Mouse (Mus musculus) ES-E14 (cell line): ENCODE data around the gene A630076J17Rik. TPM values are rescaled to one million over a fixed set of nuclear protein-coding genes. Genes with fewer than 3 reads are reported as not detected.

Experiments
- DNase-seq: peaks from one replicate; pipeline ENCODE4 v3.0.0-alpha.2; 2013; ENCODE audit warnings: low read depth, low spot score
- H3K27ac ChIP-seq: 2 replicates; pipeline ENCODE4 v1.5.1; 2012; ENCODE audit warnings: low read depth, mild to moderate bottlenecking, low read length, moderate library complexity, mixed read lengths; ENCODE audit not compliant: poor library complexity, insufficient read depth, severe bottlenecking
- H3K36me3 ChIP-seq: 2 replicates; pipeline ENCODE4 v1.6.1; 2012; ENCODE audit warnings: mild to moderate bottlenecking, low read length, moderate library complexity, mixed read lengths; ENCODE audit not compliant: control insufficient read depth, poor library complexity, insufficient read depth, severe bottlenecking
- H3K4me1 ChIP-seq, 2 experiments: fragments of 150-350 bp in 1 of 2; sonication (generic) in 1 of 2; 2 replicates each; pipeline ENCODE4 v1.6.1; 2012; ENCODE audit warnings: low read length in 2 of 2, mild to moderate bottlenecking in 1 of 2, mixed read lengths in 1 of 2; ENCODE audit not compliant: control insufficient read depth in 2 of 2, insufficient read depth in 2 of 2, poor library complexity in 1 of 2
- H3K4me3 ChIP-seq, 2 experiments: fragments of 150-350 bp in 1 of 2; sonication (generic) in 1 of 2; 2 replicates each; pipeline ENCODE4 v1.5.1; 2012; ENCODE audit warnings: low read length in 2 of 2, low read depth in 1 of 2, mild to moderate bottlenecking in 1 of 2, mixed read lengths in 1 of 2; ENCODE audit not compliant: insufficient read depth in 1 of 2, poor library complexity in 1 of 2, severe bottlenecking in 1 of 2
- H3K9ac ChIP-seq: 2 replicates; pipeline ENCODE4 v1.6.1; 2012; ENCODE audit warnings: low read depth, mild to moderate bottlenecking, low read length, mixed read lengths; ENCODE audit not compliant: poor library complexity, insufficient read depth, severe bottlenecking
- H3K9me3 ChIP-seq: fragments of 150-350 bp; sonication (generic); 2 replicates; pipeline ENCODE4 v1.6.1; 2012; ENCODE audit warnings: low read depth, mild to moderate bottlenecking, low read length; ENCODE audit not compliant: control insufficient read depth, insufficient read depth
- CHD2 ChIP-seq: IDR thresholded peaks from 2 replicates; pipeline ENCODE4 v1.6.1; 2014; ENCODE audit warnings: mild to moderate bottlenecking, low read depth, low read length, inconsistent platforms
- HCFC1 ChIP-seq: IDR thresholded peaks from 2 replicates; pipeline ENCODE4 v1.6.1; 2012; ENCODE audit warnings: low read length, inconsistent platforms, borderline replicate concordance; ENCODE audit not compliant: insufficient read depth
- MAFK ChIP-seq: IDR thresholded peaks from 2 replicates; pipeline ENCODE4 v1.6.1; 2014; ENCODE audit warnings: mild to moderate bottlenecking, low read depth, low read length, inconsistent platforms; ENCODE audit not compliant: insufficient read depth
- ZC3H11A ChIP-seq: IDR thresholded peaks from 2 replicates; pipeline ENCODE4 v1.6.1; 2012; ENCODE audit warnings: low read depth, mild to moderate bottlenecking, inconsistent platforms, low read length, borderline replicate concordance
- ZNF384 ChIP-seq: IDR thresholded peaks from 2 replicates; pipeline ENCODE4 v1.6.1; 2012; ENCODE audit warnings: low read depth, low read length, inconsistent platforms
- in situ Hi-C, 2 experiments: fragments of 600-800 bp; cut with MboI; formaldehyde crosslinking; loops; one replicate each; pipeline ENCODE4 v1.15.1; 2025; ENCODE audit warnings: low sequenced_read_pairs in 2 of 2, inconsistent platforms in 1 of 2; ENCODE audit not compliant: unreplicated experiment in 2 of 2
- total RNA-seq: library from RNA; depleted of rRNA; stranded (reverse); fragments of 300-350 nt; gene quantifications from 2 replicates; pipeline ENCODE4 v1.2.3, GENCODE M21; 2012

Gene A630076J17Rik
- total RNA-seq, 1 experiment: not detected

- no peak overlapping the region for H3K4me3 ChIP-seq
- H3K9ac ChIP-seq: no peak overlapping the region
- H3K4me1 ChIP-seq: peaks cover 2 to 3% of the 10 kb centered on the region in 2 experiments; a peak in 1 of 4 replicates
- no peaks in the 10 kb centered on the region for H3K36me3 ChIP-seq
- H3K9me3 ChIP-seq: no peaks in the 10 kb centered on the region
- in situ Hi-C loops: no loop called here
- H3K27ac ChIP-seq: no peak overlapping the region
- peak; percentile 56 for DNase-seq
- TF ChIP-seq MAFK: no peak
- no peak for TF ChIP-seq HCFC1
- no peak for TF ChIP-seq ZNF384
- no peak for TF ChIP-seq ZC3H11A
- no peak for TF ChIP-seq CHD2
Observed at GRCm38 (mm10) chr3:107205994-107206393, 24.4 kb upstream of the A630076J17Rik start.

GRCm38 (mm10) chr3:107206490-107207150 is 23.8 kb upstream of the A630076J17Rik start:
- Histone ChIP-seq H3K36me3 (no peaks in the 10 kb centered on the region), H3K4me1 (peaks cover 2 to 3% of the 10 kb centered on the region in 2 experiments; a peak in 1 of 4 replicates), H3K4me3 (no peak overlapping the region), H3K27ac (no peak overlapping the region), H3K9me3 (no peaks in the 10 kb centered on the region), H3K9ac (peak overlapping the region; percentile 43; the same call in 1 of the 2 replicates)
- no peak for DNase-seq
- TF ChIP-seq ZNF384: no peak
- TF ChIP-seq HCFC1: no peak
- no peak for TF ChIP-seq ZC3H11A
- TF ChIP-seq MAFK: no peak
- no peak for TF ChIP-seq CHD2
- in situ Hi-C loops: no loop called here

- Histone ChIP-seq H3K27ac (no peak overlapping the region), H3K4me1 (peaks cover 2 to 3% of the 10 kb centered on the region in 2 experiments; a peak in 1 of 4 replicates), H3K4me3 (no peak overlapping the region), H3K9ac (no peak overlapping the region), H3K36me3 (no peaks in the 10 kb centered on the region), H3K9me3 (no peaks in the 10 kb centered on the region)
- in situ Hi-C loops: no loop called here
- DNase-seq: no peak
- TF ChIP-seq MAFK (no peak), ZNF384 (no peak), ZC3H11A (no peak), CHD2 (no peak), HCFC1 (no peak)
Observed at GRCm38 (mm10) chr3:107207625-107208253, 22.7 kb upstream of the A630076J17Rik start.

- no peaks in the 10 kb centered on the region for H3K36me3 ChIP-seq
- in situ Hi-C loops: no loop called here
- TF ChIP-seq ZC3H11A: no peak
- no peak for TF ChIP-seq ZNF384
- no peak for TF ChIP-seq HCFC1
- TF ChIP-seq MAFK: no peak
- TF ChIP-seq CHD2: no peak
- H3K4me1 ChIP-seq: no peaks in the 10 kb centered on the region
- H3K27ac ChIP-seq: no peak overlapping the region
- H3K9ac ChIP-seq: no peak overlapping the region
- no peak for DNase-seq
- no peaks in the 10 kb centered on the region for H3K9me3 ChIP-seq
- H3K4me3 ChIP-seq: no peak overlapping the region
Observed at GRCm38 (mm10) chr3:107214606-107215005, 15.8 kb upstream of the A630076J17Rik start.
